In genomic region chr16:29759416-29759815, GRCm38 (mm10) we compare ENCODE assay signal across 23 mouse cellular contexts.
DNase-seq lines count a peak whose midpoint lies in the region; ATAC-seq lines count a peak whose summit lies in the region.
"Had no signal": no experiment of that assay in that cellular context is flagged by ENCODE, and none has a peak within 500 bp of the region (broad histone marks: within the 10 kb centered on the region; RNA-seq: fewer than 3 reads in every experiment).

No protein-coding gene starts in this region.

- H3K4me1 ChIP-seq in heart, embryonic 10.5 days: peaks cover 66% of the 10 kb centered on the region
- H3K4me1 ChIP-seq in heart, embryonic 14.5 days (ENCODE audit: control insufficient read depth in 2 of 2, insufficient read depth in 2 of 2, low read length in 2 of 2): peaks cover 28% of the 10 kb centered on the region in 2 experiments
- H3K4me1 ChIP-seq in heart, embryonic 16.5 days (ENCODE audit: control insufficient read depth, insufficient read depth, low read length): peaks cover 32% of the 10 kb centered on the region
- H3K4me1 ChIP-seq: forebrain, embryonic 15.5 days had no signal

- no peak overlapping the region for H3K9ac ChIP-seq in heart, embryonic 14.5 days (ENCODE audit: low read length)
- H3K9ac ChIP-seq in heart, embryonic 16.5 days (ENCODE audit: low read length): no peak overlapping the region
- H3K9ac ChIP-seq: embryonic facial prominence, embryonic 12.5 days; forebrain, embryonic 13.5 days; forebrain, embryonic 15.5 days had no signal

- DNase-seq in heart, embryonic 10.5 days (ENCODE audit: low spot score): peak; percentile 82
- DNase-seq in heart, adult 18-20 months: no peak
- no peak for DNase-seq in heart, postnatal 25 days (ENCODE audit: low spot score)
- DNase-seq in heart, adult 11 months: no peak
- DNase-seq: adrenal gland, adult 8-10 months; adrenal gland, postnatal 14 days; adrenal gland, postnatal 36 days; B cell, adult 2 months; cerebellum, adult 11-12 months; cerebellum, adult 2 months; cerebellum, adult 9-10 months; cerebellum, postnatal 10 days; cerebellum, postnatal 25 days had no signal

- H3K27ac ChIP-seq in heart, embryonic 10.5 days: no peak overlapping the region
- no peak overlapping the region for H3K27ac ChIP-seq in heart, embryonic 14.5 days (replicated peaks in 1 of 2; ENCODE audit: control insufficient read depth in 1 of 2, insufficient read depth in 1 of 2, low read depth in 2 of 2, low read length in 2 of 2)
- H3K27ac ChIP-seq in heart, embryonic 16.5 days (ENCODE audit: low read length): no peak overlapping the region
- H3K27ac ChIP-seq: embryonic facial prominence, embryonic 10.5 days; embryonic facial prominence, embryonic 12.5 days; forebrain, embryonic 13.5 days; forebrain, embryonic 15.5 days had no signal

- peaks cover 78% of the 10 kb centered on the region for H3K27me3 ChIP-seq in heart, embryonic 10.5 days (ENCODE audit: insufficient read depth, poor library complexity, severe bottlenecking)
- H3K27me3 ChIP-seq in heart, embryonic 14.5 days (ENCODE audit: control insufficient read depth, insufficient read depth, low read length): peaks cover 58% of the 10 kb centered on the region
- peaks cover 39% of the 10 kb centered on the region for H3K27me3 ChIP-seq in heart, embryonic 16.5 days (ENCODE audit: control insufficient read depth, insufficient read depth, low read length)
- H3K27me3 ChIP-seq: embryonic facial prominence, embryonic 12.5 days; forebrain, embryonic 15.5 days; Patski had no signal

- H3K4me3 ChIP-seq in heart, embryonic 10.5 days: no peak overlapping the region
- no peak overlapping the region for H3K4me3 ChIP-seq in heart, embryonic 14.5 days (ENCODE audit: control insufficient read depth in 1 of 2, insufficient read depth in 1 of 2, low read depth in 1 of 2, low read length in 2 of 2)
- no peak overlapping the region for H3K4me3 ChIP-seq in heart, embryonic 16.5 days (ENCODE audit: low read length)
- H3K4me3 ChIP-seq: embryonic facial prominence, embryonic 10.5 days; embryonic facial prominence, embryonic 12.5 days; forebrain, embryonic 13.5 days; forebrain, embryonic 15.5 days had no signal

- ATAC-seq in heart, embryonic 14.5 days (ENCODE audit: insufficient number of reproducible peaks, insufficient read depth, low FRiP score, low read depth): peak; percentile 27; the same call in 1 of the 2 replicates
- ATAC-seq in heart, embryonic 16.5 days (replicated peaks; ENCODE audit: extremely low read depth, insufficient read depth, low FRiP score): peak; percentile 53; the same call in 1 of the 2 replicates
- ATAC-seq: activated CD4-positive, CD25-positive, alpha-beta regulatory T cell, adult 4 months; CD4-positive, CD25-positive, alpha-beta regulatory T cell, adult 4 months; forebrain, embryonic 13.5 days; forebrain, embryonic 15.5 days; Patski had no signal

- H3K36me3 ChIP-seq in heart, embryonic 10.5 days: no peaks in the 10 kb centered on the region
- H3K36me3 ChIP-seq in heart, embryonic 14.5 days (ENCODE audit: control insufficient read depth, insufficient read depth, low read length): no peaks in the 10 kb centered on the region
- H3K36me3 ChIP-seq in heart, embryonic 16.5 days (ENCODE audit: control insufficient read depth, insufficient read depth): no peaks in the 10 kb centered on the region
- H3K36me3 ChIP-seq: embryonic facial prominence, embryonic 10.5 days; embryonic facial prominence, embryonic 12.5 days; forebrain, embryonic 15.5 days; G1E had no signal

- intact Hi-C loops in heart, postnatal 25 days (cut with DNase I): no loop called here

- peaks cover 2% of the 10 kb centered on the region; the same call in 1 of the 2 replicates for H3K9me3 ChIP-seq in heart, embryonic 10.5 days
- H3K9me3 ChIP-seq in heart, embryonic 14.5 days (ENCODE audit: control insufficient read depth, low read length): no peaks in the 10 kb centered on the region
- peaks cover 3% of the 10 kb centered on the region; the same call in 1 of the 2 replicates for H3K9me3 ChIP-seq in heart, embryonic 16.5 days (replicated peaks; ENCODE audit: control insufficient read depth, low read length)
- H3K9me3 ChIP-seq: embryonic facial prominence, embryonic 10.5 days; embryonic facial prominence, embryonic 12.5 days; forebrain, embryonic 13.5 days; forebrain, embryonic 15.5 days; G1E had no signal

- no peak overlapping the region for H3K4me2 ChIP-seq in heart, embryonic 14.5 days (ENCODE audit: low read length)
- no peak overlapping the region for H3K4me2 ChIP-seq in heart, embryonic 16.5 days (ENCODE audit: low read depth, low read length)
- H3K4me2 ChIP-seq: embryonic facial prominence, embryonic 12.5 days; forebrain, embryonic 13.5 days; forebrain, embryonic 15.5 days had no signal

- 35% methylated on average over 3 of the region's 3 CpGs for WGBS in heart, embryonic 10.5 days
- WGBS in heart, embryonic 14.5 days: 18% methylated on average over 3 of the region's 3 CpGs
- 63% methylated on average over 3 of the region's 3 CpGs for WGBS in heart, embryonic 16.5 days
